Mouse (Mus musculus): ENCODE measurements around the gene Dock4.

The Dock4 gene

GRCm38 (mm10) chr12:40445648-40446449, at the start of gene Dock4, which contains the start of gene Zfp277:
Gene Dock4 (plus strand): TSS chr12:40445952.
Gene Zfp277 (minus strand): TSS chr12:40445902.
- DNase-seq (ENCODE audit: low spot score) = peak; percentile 100

GRCm38 (mm10) chr12:40398916-40399315, 46.8 kb upstream of the Dock4 start:
- DNase-seq (ENCODE audit: low spot score) = no peak

- no peak for DNase-seq (ENCODE audit: low spot score)
These were observed 46.4 kb upstream of the Dock4 start for GRCm38 (mm10) chr12:40399386-40399785.

- no peak for DNase-seq (ENCODE audit: low spot score)
These were observed 45.9 kb upstream of the Dock4 start for GRCm38 (mm10) chr12:40399812-40400211.

- no peak for DNase-seq (ENCODE audit: low spot score)
These were observed 31.0 kb upstream of the Dock4 start for GRCm38 (mm10) chr12:40414682-40415311.

- DNase-seq (ENCODE audit: low spot score) = no peak
These were observed 30.3 kb upstream of the Dock4 start for GRCm38 (mm10) chr12:40415312-40415925.

- no peak for DNase-seq (ENCODE audit: low spot score)
These were observed 28.5 kb upstream of the Dock4 start for GRCm38 (mm10) chr12:40417257-40417656.

GRCm38 (mm10) chr12:40424991-40425390, 20.8 kb upstream of the Dock4 start:
- DNase-seq (ENCODE audit: low spot score) = no peak

- DNase-seq (ENCODE audit: low spot score) = no peak
These were observed 18.1 kb upstream of the Dock4 start for GRCm38 (mm10) chr12:40427606-40428005.

- peak; percentile 69 for DNase-seq (ENCODE audit: low spot score)
These were observed 15.8 kb upstream of the Dock4 start for GRCm38 (mm10) chr12:40429976-40430375.

- DNase-seq (ENCODE audit: low spot score) = no peak
These were observed 14.7 kb upstream of the Dock4 start for GRCm38 (mm10) chr12:40431075-40431474.

- DNase-seq (ENCODE audit: low spot score) = peak; percentile 24
These were observed 11.7 kb upstream of the Dock4 start for GRCm38 (mm10) chr12:40434101-40434500.

- no peak for DNase-seq (ENCODE audit: low spot score)
These were observed 7.7 kb upstream of the Dock4 start for GRCm38 (mm10) chr12:40438049-40438448.

- peak; percentile 74 for DNase-seq (ENCODE audit: low spot score)
These were observed 546 bp upstream of the Dock4 start for GRCm38 (mm10) chr12:40445206-40445605.

- peak; percentile 46 for DNase-seq (ENCODE audit: low spot score)
These were observed 964 bp downstream of the Dock4 start for GRCm38 (mm10) chr12:40446450-40447381.

- no peak for DNase-seq (ENCODE audit: low spot score)
These were observed 2.0 kb downstream of the Dock4 start for GRCm38 (mm10) chr12:40447561-40448355.

- DNase-seq (ENCODE audit: low spot score) = no peak
These were observed 3.5 kb downstream of the Dock4 start for GRCm38 (mm10) chr12:40449119-40449795.

GRCm38 (mm10) chr12:40456517-40456916, 10.8 kb downstream of the Dock4 start:
- no peak for DNase-seq (ENCODE audit: low spot score)

- DNase-seq (ENCODE audit: low spot score) = no peak
These were observed 13.2 kb downstream of the Dock4 start for GRCm38 (mm10) chr12:40458977-40459376.

- DNase-seq (ENCODE audit: low spot score) = no peak
These were observed 14.0 kb downstream of the Dock4 start for GRCm38 (mm10) chr12:40459673-40460265.

Data from adipocyte (in vitro differentiated cells).